Mouse (Mus musculus) left cerebral cortex, adult 11 months (tissue): ENCODE data around the gene Scd3.
A peak's percentile ranks its signal among the peaks of the same experiment; 100 is the strongest.
"Not testable (repeated sequence)": the region's sequence is repeated elsewhere in the genome, so short reads cannot be mapped to it uniquely, and the experiment has no call there.

Experiments
- DNase-seq: peaks from one replicate; pipeline ENCODE4 v3.0.0; 2022; ENCODE audit warnings: low spot score

Scd3 gene

DNA sequence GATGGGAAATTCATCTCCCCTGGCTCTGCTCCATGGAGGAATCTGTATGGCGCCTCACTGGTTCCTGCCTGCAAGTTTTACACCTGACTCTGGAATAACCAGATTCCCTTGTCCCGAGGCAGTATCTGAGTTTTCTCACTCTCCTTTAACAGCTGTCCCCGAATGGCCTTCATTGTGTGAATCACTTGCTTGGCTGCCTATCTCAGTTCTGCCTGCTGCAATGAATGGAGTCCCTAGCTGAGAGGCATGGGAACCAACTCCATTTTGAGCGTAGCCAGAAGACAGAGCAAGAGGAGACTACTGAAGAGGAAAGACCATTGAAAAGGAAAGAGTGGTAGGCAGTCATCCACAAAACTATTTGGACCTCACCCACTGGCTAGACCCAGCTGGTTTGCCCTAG lies 70.6 kb downstream of the Scd3 start:
- no peak for DNase-seq

DNA sequence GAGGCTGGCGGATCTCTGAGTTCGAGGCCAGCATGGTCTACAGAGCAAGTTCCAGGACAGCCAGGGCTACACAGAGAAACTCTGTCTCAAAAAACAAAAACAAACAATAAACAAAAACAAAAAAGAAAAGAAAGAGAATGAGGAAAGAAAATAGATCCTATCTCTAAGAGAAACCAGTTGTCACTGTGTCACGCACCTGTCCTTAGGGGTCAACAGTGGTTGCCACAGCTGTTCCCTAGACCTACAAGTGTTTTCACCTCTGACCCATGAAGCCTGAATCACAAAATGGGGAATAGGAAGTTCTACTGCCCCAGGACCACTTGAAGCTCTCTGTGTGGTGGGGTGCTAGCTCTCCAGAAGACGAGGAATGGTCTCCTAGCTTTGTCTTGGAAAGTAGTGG lies 71.4 kb downstream of the Scd3 start:
- no peak for DNase-seq

GRCm38 (mm10) chr19:44275418-44275817 lies 72.3 kb downstream of the Scd3 start:
- DNase-seq = no peak

DNA sequence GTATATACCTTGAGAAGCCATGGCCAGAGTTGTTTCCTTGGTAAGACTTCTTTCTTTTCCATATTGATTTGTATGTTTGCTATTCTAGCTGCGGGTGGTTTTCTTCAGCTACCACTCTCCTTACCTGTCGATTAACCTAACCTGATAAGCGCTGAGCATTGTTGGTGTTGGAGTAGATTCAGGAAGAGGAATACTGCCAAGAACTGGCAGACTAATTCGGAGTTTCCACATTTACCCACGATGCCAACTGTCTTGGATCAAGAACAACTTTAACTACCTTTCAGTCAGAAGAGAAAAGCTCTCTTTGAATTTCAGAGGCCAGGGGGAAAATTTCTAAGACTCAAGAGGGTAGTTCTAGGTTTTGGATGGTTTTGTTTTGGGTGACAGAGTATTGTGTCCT lies 73.8 kb downstream of the Scd3 start:
- DNase-seq = no peak

GRCm38 (mm10) chr19:44277931-44278330 lies 74.9 kb downstream of the Scd3 start:
- DNase-seq = no peak

- DNase-seq = no peak
Measured at GRCm38 (mm10) chr19:44280755-44281154, 77.7 kb downstream of the Scd3 start.

GRCm38 (mm10) chr19:44281825-44282447 lies 78.9 kb downstream of the Scd3 start:
- DNase-seq = not testable (repeated sequence)

DNA sequence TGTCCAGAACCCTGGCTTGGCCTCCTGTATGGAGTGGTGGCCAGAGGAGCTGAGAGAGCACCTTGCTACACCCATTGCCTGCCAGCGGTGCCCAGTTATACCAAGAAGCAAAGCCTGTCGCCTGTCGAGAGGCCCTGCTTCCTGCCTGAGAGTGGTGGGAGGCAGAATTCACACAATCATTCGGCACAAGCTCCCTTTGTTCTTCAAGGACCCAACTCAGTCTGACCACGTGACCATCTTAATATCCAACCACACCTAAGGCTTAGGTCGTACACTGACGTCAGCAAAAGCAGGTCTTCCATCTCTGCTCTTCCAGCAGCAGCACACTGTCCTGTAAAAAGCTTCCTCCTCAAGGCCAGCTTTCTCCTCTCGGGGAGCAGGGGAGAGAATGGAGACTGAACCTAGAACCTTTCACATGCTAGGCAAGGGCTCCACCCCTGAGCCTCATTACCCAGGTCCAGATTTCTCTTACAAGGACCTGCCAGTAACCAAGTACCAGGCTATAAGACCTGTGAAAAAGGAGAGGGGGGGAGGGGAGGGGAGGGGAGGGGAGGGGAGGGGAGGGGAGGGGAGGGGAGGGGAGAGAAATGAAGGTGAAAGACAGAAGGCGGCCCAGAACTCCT lies 79.6 kb downstream of the Scd3 start:
- no peak for DNase-seq

GRCm38 (mm10) chr19:44283157-44284024 lies 80.3 kb downstream of the Scd3 start:
- DNase-seq = no peak

DNA sequence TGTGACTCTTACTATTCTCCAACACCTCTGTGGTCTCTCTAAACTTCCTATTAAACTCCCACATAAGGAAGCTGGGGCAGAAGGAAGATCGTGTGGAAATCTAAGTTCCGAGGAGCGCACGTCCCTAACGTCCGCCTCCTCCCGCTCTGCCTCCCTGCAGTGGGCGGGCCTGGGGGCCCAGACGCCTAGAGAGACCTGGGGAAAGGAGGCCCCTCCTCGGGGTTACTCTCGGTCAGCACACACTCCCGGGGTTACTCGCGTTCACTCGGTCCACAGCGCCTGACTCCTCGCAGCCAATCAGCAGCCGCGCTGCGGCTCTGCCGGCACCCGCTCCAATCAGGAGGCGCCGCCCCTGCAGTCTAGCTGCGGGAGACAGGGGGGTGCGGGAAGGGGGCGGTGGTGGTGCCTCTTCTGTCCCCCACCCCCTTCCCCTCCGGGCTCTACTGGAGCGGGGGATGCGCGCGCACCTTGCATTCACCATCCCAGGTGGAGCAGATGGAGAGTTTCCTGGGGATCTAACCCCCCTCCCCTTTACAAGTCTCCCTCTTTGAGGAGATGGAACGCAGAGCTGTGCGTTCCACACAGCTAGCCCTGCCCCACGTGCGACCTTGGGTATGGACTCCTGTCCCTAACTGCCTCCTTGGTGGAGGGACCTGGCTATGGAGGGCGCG lies 81.1 kb downstream of the Scd3 start:
- DNase-seq = peak; percentile 89

DNA sequence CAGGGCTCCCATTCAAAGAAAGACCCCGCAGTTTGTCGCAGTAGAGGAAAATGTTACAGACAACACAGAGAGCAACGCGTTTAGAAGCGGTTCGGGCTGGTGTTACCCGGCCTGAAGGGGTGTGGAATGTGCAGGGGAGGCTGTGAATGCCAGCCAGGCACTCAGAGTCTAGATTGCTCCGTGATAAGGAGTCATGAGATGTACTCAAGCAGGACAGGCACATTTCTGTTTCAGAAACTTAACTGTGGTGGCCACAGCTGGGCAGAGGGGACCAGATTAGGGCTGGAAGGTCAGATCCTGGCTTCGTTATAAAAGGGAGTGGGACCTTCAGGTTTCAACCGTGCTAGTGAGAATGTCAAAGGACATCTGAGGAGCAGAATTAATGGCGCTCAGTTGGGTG lies 81.7 kb downstream of the Scd3 start:
- no peak for DNase-seq

GRCm38 (mm10) chr19:44285554-44285953 lies 82.5 kb downstream of the Scd3 start:
- no peak for DNase-seq

DNA sequence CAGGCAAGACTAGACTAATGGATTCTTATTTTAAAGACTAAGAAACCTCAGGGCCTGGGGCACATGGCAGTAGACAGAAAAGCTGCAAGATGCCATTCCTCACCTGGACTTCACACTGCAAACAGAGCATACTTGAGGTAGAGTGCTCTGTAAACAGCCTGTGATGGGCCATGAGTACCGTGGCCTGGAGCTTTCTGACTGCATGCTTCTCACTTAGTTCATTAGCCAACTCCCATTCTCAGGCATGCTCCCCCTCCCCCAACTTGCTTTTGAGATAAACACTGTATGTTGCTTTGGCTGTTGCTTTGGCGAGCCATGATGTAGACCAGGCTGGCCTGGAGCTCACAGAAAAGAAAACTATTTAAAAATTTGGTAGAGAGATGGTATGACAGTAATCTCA lies 83.0 kb downstream of the Scd3 start:
- DNase-seq = no peak

GRCm38 (mm10) chr19:44287415-44288110 lies 84.5 kb downstream of the Scd3 start:
- no peak for DNase-seq

DNA sequence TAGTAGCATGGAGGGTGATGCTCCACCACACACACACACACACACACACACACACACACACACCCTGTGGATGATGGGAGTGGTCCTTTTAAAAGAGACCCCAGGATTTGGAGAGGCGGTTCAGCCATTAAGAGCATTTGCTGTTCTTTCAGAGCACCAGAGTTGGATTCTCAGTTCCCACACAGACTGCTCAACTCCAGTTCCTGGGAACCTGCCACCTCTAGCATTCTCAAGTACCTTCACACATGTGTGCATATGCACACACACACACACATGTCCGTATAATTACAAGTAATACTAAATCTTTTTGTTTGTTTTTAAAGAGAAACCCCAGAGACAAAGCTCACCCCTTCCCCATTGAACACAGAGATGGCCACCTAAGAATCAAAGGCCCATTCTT lies 89.0 kb downstream of the Scd3 start:
- no peak for DNase-seq

DNA sequence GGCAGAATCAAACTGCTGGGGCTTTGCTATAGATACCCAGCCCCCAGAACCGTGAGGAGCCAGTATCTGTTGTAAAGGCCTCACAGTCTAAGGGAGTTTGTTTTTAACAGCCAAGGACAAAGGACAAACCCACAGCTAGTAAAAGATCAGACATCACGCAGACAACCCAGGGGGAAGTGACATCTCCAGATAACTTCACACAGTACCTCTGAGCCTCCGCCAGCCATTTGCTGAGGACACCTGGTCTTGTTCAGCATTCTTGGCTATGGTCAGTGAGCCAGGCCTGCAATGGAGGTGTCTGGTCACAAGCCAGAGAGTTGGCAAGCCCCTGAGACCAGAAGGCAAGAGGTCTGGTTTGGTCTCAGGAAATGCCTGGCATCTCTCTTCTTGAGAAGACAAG lies 89.4 kb downstream of the Scd3 start:
- no peak for DNase-seq

- no peak for DNase-seq
Measured at GRCm38 (mm10) chr19:44292941-44293768, 90.1 kb downstream of the Scd3 start, which contains the start of gene Scd2. Gene Scd2, plus strand, starts transcription at chr19:44293674.
